Mouse (Mus musculus) MEL (cell line): Measurements from ENCODE around the gene Gga1. TPM values are rescaled to one million over a fixed set of nuclear protein-coding genes. Genes with fewer than 3 reads are reported as not detected.

Experiments
- DNase-seq: peaks from one replicate; pipeline ENCODE4 v3.0.0; 2011; ENCODE audit warnings: low read depth, low spot score
- H3K27ac ChIP-seq: 2 replicates; pipeline ENCODE4 v1.5.1; 2012; ENCODE audit warnings: low read depth, mild to moderate bottlenecking, control low read depth, low read length, moderate library complexity; ENCODE audit not compliant: control insufficient read depth
- H3K27me3 ChIP-seq, 2 experiments: fragments of 150-350 bp in 1 of 2; sonication (generic) in 1 of 2; 2 replicates each; pipeline ENCODE4 v1.6.1; 2012; ENCODE audit warnings: low read length in 2 of 2, mild to moderate bottlenecking in 2 of 2, improper control_type of control experiment in 1 of 2, moderate library complexity in 1 of 2; ENCODE audit not compliant: insufficient read depth in 2 of 2, control insufficient read depth in 1 of 2
- H3K36me3 ChIP-seq, 2 experiments: 2 replicates each; pipeline ENCODE4 v1.6.1; 2012 to 2014; ENCODE audit warnings: low read length in 2 of 2, improper control_type of control experiment in 1 of 2, inconsistent platforms in 1 of 2, mild to moderate bottlenecking in 1 of 2; ENCODE audit not compliant: insufficient read depth in 2 of 2, control insufficient read depth in 1 of 2
- H3K4me1 ChIP-seq, 2 experiments: fragments of 150-350 bp in 1 of 2; sonication (generic) in 1 of 2; 2 replicates each; pipeline ENCODE4 v1.6.1; 2012; ENCODE audit warnings: low read length in 2 of 2, improper control_type of control experiment in 1 of 2, mild to moderate bottlenecking in 1 of 2; ENCODE audit not compliant: insufficient read depth in 2 of 2, control insufficient read depth in 1 of 2
- H3K4me3 ChIP-seq, 2 experiments: fragments of 150-350 bp in 1 of 2; sonication (generic) in 1 of 2; 2 replicates each; pipeline ENCODE4 v1.5.1; 2012; ENCODE audit warnings: low read depth in 2 of 2, low read length in 2 of 2, mild to moderate bottlenecking in 2 of 2, moderate library complexity in 2 of 2, control low read depth in 1 of 2, improper control_type of control experiment in 1 of 2; ENCODE audit not compliant: control insufficient read depth in 1 of 2, insufficient read depth in 1 of 2
- H3K79me2 ChIP-seq: 2 replicates; pipeline ENCODE4 v1.6.1; 2012; ENCODE audit warnings: mild to moderate bottlenecking, low read length, moderate library complexity; ENCODE audit not compliant: control insufficient read depth, poor library complexity, insufficient read depth
- H3K9ac ChIP-seq: 2 replicates; pipeline ENCODE4 v1.6.1; 2012; ENCODE audit warnings: low read depth, mild to moderate bottlenecking, control low read depth, low read length, moderate library complexity; ENCODE audit not compliant: control insufficient read depth, poor library complexity, severe bottlenecking
- H3K9me3 ChIP-seq: fragments of 150-350 bp; sonication (generic); replicated peaks from 2 replicates; pipeline ENCODE4 v1.6.1; 2012; ENCODE audit warnings: mild to moderate bottlenecking, low read length, improper control_type of control experiment, moderate library complexity; ENCODE audit not compliant: insufficient read depth
- BHLHE40 ChIP-seq: IDR thresholded peaks from 2 replicates; pipeline ENCODE4 v1.6.1; 2012; ENCODE audit warnings: low read depth, mild to moderate bottlenecking, inconsistent platforms, low read length, improper control_type of control experiment, borderline replicate concordance
- EP300 ChIP-seq, 2 experiments: IDR thresholded peaks; 2 replicates each; pipeline ENCODE4 v1.6.1; 2011; ENCODE audit warnings: improper control_type of control experiment in 2 of 2, low read length in 2 of 2, low read depth in 1 of 2, mild to moderate bottlenecking in 1 of 2
- ETS1 ChIP-seq: IDR thresholded peaks from 2 replicates; pipeline ENCODE4 v1.6.1; 2012; ENCODE audit warnings: low read depth, mild to moderate bottlenecking, inconsistent platforms, low read length, improper control_type of control experiment, moderate library complexity
- GATA1 ChIP-seq: IDR thresholded peaks from 2 replicates; pipeline ENCODE4 v1.6.1; 2011; ENCODE audit warnings: low read depth, low read length, improper control_type of control experiment
- MAFK ChIP-seq: IDR thresholded peaks from 2 replicates; pipeline ENCODE4 v1.6.1; 2011; ENCODE audit warnings: low read depth, mild to moderate bottlenecking, low read length, improper control_type of control experiment, borderline replicate concordance
- MAX ChIP-seq: IDR thresholded peaks from 2 replicates; pipeline ENCODE4 v1.6.1; 2011; ENCODE audit warnings: low read length, improper control_type of control experiment
- MAZ ChIP-seq: IDR thresholded peaks from 2 replicates; pipeline ENCODE4 v1.6.1; 2012; ENCODE audit warnings: low read depth, mild to moderate bottlenecking, inconsistent platforms, low read length, improper control_type of control experiment
- MEF2A ChIP-seq: IDR thresholded peaks from 2 replicates; pipeline ENCODE4 v1.6.1; 2014; ENCODE audit warnings: low read depth, mild to moderate bottlenecking, inconsistent platforms, low read length, improper control_type of control experiment; ENCODE audit not compliant: poor library complexity, insufficient replicate concordance, severe bottlenecking; ENCODE audit errors: extremely low read depth
- MYB ChIP-seq: IDR thresholded peaks from 2 replicates; pipeline ENCODE4 v1.6.1; 2011; ENCODE audit warnings: mild to moderate bottlenecking, low read depth, low read length, improper control_type of control experiment
- MYC ChIP-seq: IDR thresholded peaks from 2 replicates; pipeline ENCODE4 v1.6.1; 2011; ENCODE audit warnings: low read depth, mild to moderate bottlenecking, low read length, improper control_type of control experiment, moderate library complexity
- NELFE ChIP-seq: IDR thresholded peaks from 2 replicates; pipeline ENCODE4 v1.6.1; 2011; ENCODE audit warnings: low read depth, low read length, improper control_type of control experiment
- POLR2AphosphoS5 ChIP-seq: IDR thresholded peaks from 2 replicates; pipeline ENCODE4 v1.6.1; 2012; ENCODE audit warnings: low read depth, borderline replicate concordance, mild to moderate bottlenecking, inconsistent platforms, low read length, moderate library complexity, mixed read lengths
- RCOR1 ChIP-seq: IDR thresholded peaks from 2 replicates; pipeline ENCODE4 v1.6.1; 2012; ENCODE audit warnings: low read depth, mild to moderate bottlenecking, inconsistent platforms, low read length, improper control_type of control experiment
- TBP ChIP-seq: IDR thresholded peaks from 2 replicates; pipeline ENCODE4 v1.8.0; 2011; ENCODE audit warnings: low read depth, low read length, improper control_type of control experiment
- USF1 ChIP-seq: IDR thresholded peaks from 2 replicates; pipeline ENCODE4 v1.6.1; 2014; ENCODE audit warnings: low read depth, mild to moderate bottlenecking, inconsistent platforms, low read length, improper control_type of control experiment, moderate library complexity
- ZKSCAN1 ChIP-seq: IDR thresholded peaks from 2 replicates; pipeline ENCODE4 v1.6.1; 2012; ENCODE audit warnings: low read depth, mild to moderate bottlenecking, inconsistent platforms, low read length, improper control_type of control experiment, moderate library complexity
- ZNF384 ChIP-seq: IDR thresholded peaks from 2 replicates; pipeline ENCODE4 v1.6.1; 2012; ENCODE audit warnings: low read depth, mild to moderate bottlenecking, inconsistent platforms, low read length, improper control_type of control experiment
- polyA plus RNA-seq, 2 experiments: library from polyadenylated mRNA; stranded (reverse) in 1 of 2; unstranded in 1 of 2; fragments of >175 nt in 1 of 2; fragments of >200 nt in 1 of 2; gene quantifications; 2 replicates each; pipeline versions ENCODE4 v1.2.1 to v1.2.4; 2012; ENCODE audit warnings: low replicate concordance in 2 of 2, low read depth in 1 of 2; ENCODE audit not compliant: insufficient read length in 2 of 2, insufficient read depth in 1 of 2, missing spikeins in 1 of 2
- total RNA-seq: library from RNA; depleted of rRNA; stranded (reverse); fragments of 300-350 nt; gene quantifications from 2 replicates; pipeline ENCODE4 v1.2.3, GENCODE M21; 2012

Gga1 gene
- total and polyA plus RNA-seq, 3 experiments: 18.2 to 48.1 TPM; not detected in 1

- no peak overlapping the region for H3K9ac ChIP-seq
- no peak for TF ChIP-seq EP300 (IDR thresholded peaks at IDR 0.05; ENCODE audit: low read depth in 1 of 2, low read length in 2 of 2)
- no peak for TF ChIP-seq USF1
- TF ChIP-seq NELFE: no peak
- TF ChIP-seq RCOR1: no peak
- no peak for TF ChIP-seq ZNF384
- no peak for TF ChIP-seq MEF2A
- TF ChIP-seq TBP: no peak
- no peak for TF ChIP-seq MAFK
- peaks cover 0 to 4% of the 10 kb centered on the region in 2 experiments; a peak in 1 of 4 replicates for H3K36me3 ChIP-seq
- H3K4me1 ChIP-seq: peaks cover 0 to 18% of the 10 kb centered on the region in 2 experiments; a peak in 1 of 4 replicates
- no peak overlapping the region for H3K4me3 ChIP-seq
- H3K27ac ChIP-seq: no peak overlapping the region
- no peak for DNase-seq
- no peaks in the 10 kb centered on the region for H3K79me2 ChIP-seq
- no peaks in the 10 kb centered on the region for H3K9me3 ChIP-seq
- peaks cover 10 to 12% of the 10 kb centered on the region in 2 experiments for H3K27me3 ChIP-seq
Measured at GRCm38 (mm10) chr15:78845321-78845720, 31.7 kb upstream of the Gga1 start.

GRCm38 (mm10) chr15:78845867-78846266 lies 31.1 kb upstream of the Gga1 start:
- Histone ChIP-seq H3K9me3 (no peaks in the 10 kb centered on the region), H3K79me2 (no peaks in the 10 kb centered on the region), H3K4me1 (peaks cover 0 to 22% of the 10 kb centered on the region in 2 experiments; a peak in 2 of 4 replicates), H3K36me3 (peaks cover 0 to 4% of the 10 kb centered on the region in 2 experiments; a peak in 1 of 4 replicates), H3K27ac (no peak overlapping the region), H3K4me3 (no peak overlapping the region), H3K9ac (no peak overlapping the region), H3K27me3 (peaks cover 10 to 12% of the 10 kb centered on the region in 2 experiments)
- TF ChIP-seq ETS1 (no peak), BHLHE40 (no peak), MYB (no peak), ZNF384 (no peak), ZKSCAN1 (no peak), MYC (no peak), POLR2AphosphoS5 (no peak), MAX (no peak), GATA1 (no peak), MAZ (no peak), RCOR1 (no peak)
- DNase-seq: no peak
